ENCODE assay signal across 31 mouse cellular contexts in genomic region chr17:32195725-32196124, GRCm38 (mm10). TPM values are rescaled to one million over a fixed set of nuclear protein-coding genes. Genes with fewer than 3 reads are reported as not detected.
DNase-seq lines count a peak whose midpoint lies in the region; ATAC-seq and TF ChIP-seq lines count a peak whose summit lies in the region.
"Had no signal": no experiment of that assay in that cellular context is flagged by ENCODE, and none has a peak within 500 bp of the region (broad histone marks: within the 10 kb centered on the region; RNA-seq: fewer than 3 reads in every experiment).

No protein-coding gene starts in this region.

- H3K27me3 ChIP-seq in kidney, embryonic 15.5 days, result no peaks in the 10 kb centered on the region
- H3K27me3 ChIP-seq in MEL (ENCODE audit: control insufficient read depth in 1 of 2, insufficient read depth in 2 of 2, low read length in 2 of 2), result no peaks in the 10 kb centered on the region
- H3K27me3 ChIP-seq: CH12.LX; embryonic facial prominence, embryonic 13.5 days; forebrain, embryonic 13.5 days; heart, embryonic 12.5 days; heart, embryonic 15.5 days had no signal

- no peaks in the 10 kb centered on the region for H3K9me3 ChIP-seq in kidney, embryonic 15.5 days (replicated peaks)
- no peaks in the 10 kb centered on the region for H3K9me3 ChIP-seq in MEL (replicated peaks; ENCODE audit: insufficient read depth, low read length)
- H3K9me3 ChIP-seq: embryonic facial prominence, embryonic 13.5 days; forebrain, embryonic 10.5 days; forebrain, embryonic 13.5 days; heart, embryonic 12.5 days; heart, embryonic 15.5 days had no signal

- no peaks in the 10 kb centered on the region for H3K79me2 ChIP-seq in MEL (ENCODE audit: control insufficient read depth, insufficient read depth, low read length, poor library complexity)

- no peak for TF ChIP-seq CTCF in MEL (IDR thresholded peaks at IDR 0.05 in 2 of 3, conservative IDR thresholded peaks at IDR 0.05 in 1 of 3; ENCODE audit: control insufficient read depth in 1 of 3, insufficient read depth in 1 of 3, low read depth in 2 of 3, low read length in 3 of 3, poor library complexity in 1 of 3, severe bottlenecking in 1 of 3)

- no peak for TF ChIP-seq POLR2A in MEL (IDR thresholded peaks at IDR 0.05; ENCODE audit: control insufficient read depth in 1 of 2, insufficient read depth in 1 of 2, low read depth in 1 of 2, low read length in 2 of 2, poor library complexity in 1 of 2)

- no peak for DNase-seq in kidney, postnatal 4 days
- DNase-seq in MEL (ENCODE audit: low read depth, low spot score), result peak; percentile 56
- DNase-seq in ovary, postnatal 14 days (ENCODE audit: low spot score), result no peak
- no peak for DNase-seq in thymus, adult 18-20 months
- no peak for DNase-seq in kidney, adult 18-20 months
- DNase-seq: adrenal gland, postnatal 14 days; B cell, adult 2 months; cerebellum, adult 11 months; cerebellum, adult 9-10 months; cerebellum, postnatal 14 days; gastrocnemius, postnatal 10 days; gastrocnemius, postnatal 36 days; heart, adult 18-20 months; heart, postnatal 10 days; heart, postnatal 36 days; kidney, adult 2 months had no signal

- H3K36me3 ChIP-seq in kidney, embryonic 15.5 days, result peaks cover 57% of the 10 kb centered on the region
- peaks cover 13 to 15% of the 10 kb centered on the region in 2 experiments for H3K36me3 ChIP-seq in MEL (ENCODE audit: control insufficient read depth in 1 of 2, insufficient read depth in 2 of 2, low read length in 2 of 2)

- ATAC-seq in kidney, embryonic 15.5 days (replicated peaks; ENCODE audit: low FRiP score), result no peak
- ATAC-seq in granulocyte monocyte progenitor cell, adult 5-6 weeks (replicated peaks; ENCODE audit: poor library complexity, severe bottlenecking), result peak; percentile 58
- peak; percentile 51 for ATAC-seq in megakaryocyte progenitor cell, adult 5-6 weeks (replicated peaks; ENCODE audit: poor library complexity)
- ATAC-seq: activated CD4-positive, CD25-positive, alpha-beta regulatory T cell, adult 4 months; forebrain, embryonic 13.5 days; forebrain, embryonic 16.5 days; hindbrain, postnatal 0 days; inflammation-experienced regulatory T-cells, adult 6 months; intestine, embryonic 16.5 days had no signal

- H3K4me1 ChIP-seq in kidney, embryonic 15.5 days, result no peaks in the 10 kb centered on the region
- H3K4me1 ChIP-seq in MEL (ENCODE audit: control insufficient read depth in 1 of 2, insufficient read depth in 2 of 2, low read length in 2 of 2), result peaks cover 0 to 6% of the 10 kb centered on the region in 2 experiments; a peak in 2 of 4 replicates
- H3K4me1 ChIP-seq: embryonic facial prominence, embryonic 13.5 days; forebrain, embryonic 10.5 days; forebrain, embryonic 13.5 days; heart, embryonic 12.5 days; heart, embryonic 15.5 days had no signal

- H3K4me2 ChIP-seq in kidney, embryonic 15.5 days, result no peak overlapping the region
- H3K4me2 ChIP-seq: embryonic facial prominence, embryonic 13.5 days; forebrain, embryonic 13.5 days; heart, embryonic 12.5 days; heart, embryonic 15.5 days; hindbrain, embryonic 14.5 days had no signal

- 0 out of 2 replicates have a peak overlapping the region, but pooled peaks have one; percentile 5 for H3K27ac ChIP-seq in kidney, embryonic 15.5 days
- no peak overlapping the region for H3K27ac ChIP-seq in MEL (ENCODE audit: control insufficient read depth, low read depth, low read length)
- H3K27ac ChIP-seq: embryonic facial prominence, embryonic 13.5 days; forebrain, embryonic 10.5 days; forebrain, embryonic 13.5 days; heart, embryonic 15.5 days; hindbrain, embryonic 14.5 days; hindbrain, postnatal 0 days had no signal

- no peak for TF ChIP-seq EP300 in MEL (IDR thresholded peaks at IDR 0.05; ENCODE audit: low read depth in 1 of 2, low read length in 2 of 2)

- no peak for TF ChIP-seq RAD21 in MEL (IDR thresholded peaks at IDR 0.05; ENCODE audit: low read depth, low read length)

- H3K9ac ChIP-seq in kidney, embryonic 15.5 days, result no peak overlapping the region
- no peak overlapping the region for H3K9ac ChIP-seq in MEL (ENCODE audit: control insufficient read depth, low read depth, low read length, poor library complexity, severe bottlenecking)
- H3K9ac ChIP-seq: embryonic facial prominence, embryonic 13.5 days; forebrain, embryonic 13.5 days; heart, embryonic 12.5 days; heart, embryonic 15.5 days; hindbrain, embryonic 14.5 days had no signal

- 91% methylated on average over 5 of the region's 5 CpGs for WGBS in kidney, embryonic 15.5 days

- H3K4me3 ChIP-seq in kidney, embryonic 15.5 days (replicated peaks), result no peak overlapping the region
- no peak overlapping the region for H3K4me3 ChIP-seq in MEL (ENCODE audit: control insufficient read depth in 1 of 2, insufficient read depth in 1 of 2, low read depth in 2 of 2, low read length in 2 of 2)
- H3K4me3 ChIP-seq: embryonic facial prominence, embryonic 13.5 days; forebrain, embryonic 10.5 days; forebrain, embryonic 13.5 days; heart, embryonic 12.5 days; heart, embryonic 15.5 days had no signal

TF ChIP-seq in MEL, 35 proteins besides CTCF, POLR2A, EP300 and RAD21:
- TF ChIP-seq RCOR1 (IDR thresholded peaks at IDR 0.05; ENCODE audit: low read depth, low read length) (peak; percentile 77), GATA1 (IDR thresholded peaks at IDR 0.05; ENCODE audit: low read depth, low read length) (no peak)

RNA-seq across cellular contexts. Expression of gene Ephx3, which starts 6.4 kb away (rescaled TPM):
- 0.10 and 0.19 TPM in 2 replicates for polyA plus RNA-seq in kidney, embryonic 15.5 days (2015; fragmentation: Nextera tagmentation; extraction: Ambion mirVana)
- total RNA-seq in MEL (2012; rRNA removed), result 0.07 and 0.08 TPM in 2 replicates
- polyA plus RNA-seq in MEL (2012; ENCODE audit: insufficient read depth in 1 of 2, insufficient read length in 2 of 2, low read depth in 1 of 2, low replicate concordance in 2 of 2, missing spikeins in 1 of 2), result not detected
- not detected in 2 replicates for total RNA-seq in granulocyte monocyte progenitor cell, adult 5-6 weeks (2014; fragmentation: Nextera tagmentation)
- not detected in 2 replicates for total RNA-seq in granulocyte monocyte progenitor cell, adult 5-6 weeks (2017)
- 0.20 TPM in 1 of 2 replicates, not detected in the other for total RNA-seq in megakaryocyte progenitor cell, adult 5-6 weeks (2015)
- total RNA-seq in megakaryocyte progenitor cell, adult 5-6 weeks (2017), result not detected in 2 replicates
- polyA plus RNA-seq: activated CD4-positive, CD25-positive, alpha-beta regulatory T cell, adult 4 months; forebrain, embryonic 16.5 days had no signal

RNA-seq across cellular contexts. Expression of gene Notch3, which starts 29.1 kb away (rescaled TPM):
- 11.9 and 14.9 TPM in 2 replicates for polyA plus RNA-seq in kidney, embryonic 15.5 days (2015; fragmentation: Nextera tagmentation; extraction: Ambion mirVana)
- 0.07 and 0.08 TPM in 2 replicates for total RNA-seq in MEL (2012; rRNA removed)
- polyA plus RNA-seq in MEL (2012; ENCODE audit: insufficient read depth in 1 of 2, insufficient read length in 2 of 2, low read depth in 1 of 2, low replicate concordance in 2 of 2, missing spikeins in 1 of 2), result under 1 TPM in 1 of 2 experiments, not detected in 1; 0.50 TPM
- not detected in 2 replicates for total RNA-seq in granulocyte monocyte progenitor cell, adult 5-6 weeks (2014; fragmentation: Nextera tagmentation)
- not detected in 2 replicates for total RNA-seq in granulocyte monocyte progenitor cell, adult 5-6 weeks (2017)
- total RNA-seq in megakaryocyte progenitor cell, adult 5-6 weeks (2015), result 0.02 TPM in 1 of 2 replicates, not detected in the other
- total RNA-seq in megakaryocyte progenitor cell, adult 5-6 weeks (2017), result not detected in 2 replicates
- polyA plus RNA-seq: activated CD4-positive, CD25-positive, alpha-beta regulatory T cell, adult 4 months; inflammation-experienced regulatory T-cells, adult 6 months had no signal
